Mouse (Mus musculus): Measurements from ENCODE around the gene Trmt61a. TPM values are rescaled to one million over a fixed set of nuclear protein-coding genes. Genes with fewer than 3 reads are reported as not detected.
"Not testable (repeated sequence)": the region's sequence is repeated elsewhere in the genome, so short reads cannot be mapped to it uniquely, and the experiment has no call there.

Trmt61a gene
- total RNA-seq, 2 experiments from 2014 or later = 15.6 to 17.5 TPM

GRCm38 (mm10) chr12:111694880-111695804, 17.2 kb downstream of the Trmt61a start:
- peak in 1 of 2 experiments; percentile 74 for DNase-seq (ENCODE audit: low spot score in 2 of 2)

- peak; percentile 78 to 79 for DNase-seq (ENCODE audit: low spot score in 2 of 2)
Measured at GRCm38 (mm10) chr12:111696239-111696638, 18.3 kb downstream of the Trmt61a start.

- no peak for DNase-seq (ENCODE audit: low spot score in 2 of 2)
Measured at GRCm38 (mm10) chr12:111697708-111698107, 19.8 kb downstream of the Trmt61a start.

- no peak for DNase-seq (ENCODE audit: low spot score in 2 of 2)
Measured at GRCm38 (mm10) chr12:111698346-111698913, 20.5 kb downstream of the Trmt61a start.

GRCm38 (mm10) chr12:111699542-111699941, 21.6 kb downstream of the Trmt61a start:
- DNase-seq (ENCODE audit: low spot score in 2 of 2) = no peak

DNA sequence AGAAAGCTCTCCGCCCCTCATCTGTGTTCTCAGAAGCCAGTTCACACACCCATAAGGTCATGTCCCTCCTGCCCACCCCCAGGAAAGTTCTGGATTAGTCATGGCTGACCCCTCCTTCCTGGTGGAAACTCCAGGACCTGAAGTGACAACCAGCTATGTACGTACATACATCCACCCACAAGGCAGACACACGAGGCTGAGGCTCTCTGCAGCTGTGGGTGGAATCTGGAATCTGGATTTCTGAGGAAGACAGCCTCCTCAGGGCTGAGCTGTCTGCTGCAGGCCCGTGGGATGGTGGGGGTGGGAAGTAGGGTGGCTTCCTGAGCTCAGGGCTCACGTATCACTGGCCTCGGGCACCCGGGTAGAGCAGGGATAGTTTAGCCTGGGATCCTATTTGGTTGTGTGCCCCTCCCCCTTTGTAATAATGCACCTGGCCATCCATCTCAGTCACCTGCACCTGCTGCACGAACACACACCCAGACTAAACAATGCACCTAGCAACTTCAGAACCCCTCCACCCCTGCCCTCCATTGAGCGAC, 23.1 kb downstream of the Trmt61a start:
- no peak for DNase-seq (ENCODE audit: low spot score in 2 of 2)

DNA sequence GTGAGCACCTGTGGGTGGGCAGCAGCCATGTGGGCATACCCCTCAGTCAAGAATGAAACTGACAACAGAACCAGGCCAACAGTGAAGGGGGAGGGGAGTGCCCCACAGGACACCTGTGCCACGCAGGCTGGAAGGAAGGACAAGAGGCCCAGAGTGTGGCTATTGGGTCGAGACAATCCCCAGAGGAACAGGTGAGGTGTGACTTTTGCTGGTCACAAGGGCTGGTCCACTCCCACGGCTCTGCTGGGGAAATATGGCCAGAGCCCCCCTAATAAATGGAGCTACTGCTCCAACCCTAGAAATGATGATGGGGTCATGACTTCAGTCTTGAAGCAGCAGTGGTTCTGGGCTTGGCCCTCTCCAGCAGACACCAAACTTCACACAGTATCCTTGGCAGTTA, 25.4 kb downstream of the Trmt61a start:
- DNase-seq (ENCODE audit: low spot score in 2 of 2) = no peak

DNA sequence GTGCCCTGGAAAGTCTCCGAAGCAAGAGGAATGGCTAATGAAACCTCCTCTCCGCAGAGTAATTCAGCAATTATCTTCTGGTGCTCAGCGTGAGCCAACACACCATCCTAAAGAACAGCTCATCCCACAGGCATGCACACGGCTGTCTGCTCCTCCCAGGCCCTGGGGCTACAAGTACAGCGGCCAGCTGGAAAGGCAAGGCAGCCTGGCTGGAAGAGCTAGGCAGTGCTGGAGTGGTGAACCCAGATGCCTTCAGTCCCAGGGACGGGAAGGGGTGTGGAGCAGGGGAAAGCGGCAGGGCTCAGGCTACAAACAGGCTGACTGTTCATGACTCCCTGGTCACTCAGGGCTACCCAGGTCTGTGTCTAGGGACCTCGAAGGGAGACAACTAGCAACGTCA, 26.7 kb downstream of the Trmt61a start:
- DNase-seq (ENCODE audit: low spot score in 2 of 2) = no peak

- no peak for DNase-seq (ENCODE audit: low spot score in 2 of 2)
Measured at GRCm38 (mm10) chr12:111705186-111705973, 27.5 kb downstream of the Trmt61a start.

- DNase-seq (ENCODE audit: low spot score in 2 of 2) = no peak
Measured at GRCm38 (mm10) chr12:111708181-111708580, 30.3 kb downstream of the Trmt61a start.

DNA sequence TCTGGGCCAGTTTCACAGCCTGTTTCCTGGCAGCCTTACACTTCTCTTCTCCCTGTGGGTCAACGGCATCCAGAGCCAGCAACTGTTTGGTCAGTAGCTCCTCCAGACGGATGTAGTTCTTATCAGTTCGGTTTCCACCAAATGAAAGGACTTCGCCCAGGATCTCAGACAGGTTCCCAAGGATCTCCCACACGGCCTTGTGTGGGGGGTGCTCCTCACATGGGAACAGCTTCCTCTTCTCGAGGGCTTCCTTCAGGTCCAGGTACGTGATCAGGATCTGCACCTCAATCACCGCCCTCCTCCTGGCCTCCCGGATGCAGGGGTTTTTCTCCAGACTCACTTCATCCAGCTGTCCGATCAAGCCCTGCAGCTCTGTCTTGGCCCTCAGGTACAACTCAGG, 32.2 kb downstream of the Trmt61a start:
- no peak for DNase-seq (ENCODE audit: low spot score in 2 of 2)

- DNase-seq (ENCODE audit: low spot score in 2 of 2) = no peak
Measured at GRCm38 (mm10) chr12:111712476-111712875, 34.6 kb downstream of the Trmt61a start.

DNA sequence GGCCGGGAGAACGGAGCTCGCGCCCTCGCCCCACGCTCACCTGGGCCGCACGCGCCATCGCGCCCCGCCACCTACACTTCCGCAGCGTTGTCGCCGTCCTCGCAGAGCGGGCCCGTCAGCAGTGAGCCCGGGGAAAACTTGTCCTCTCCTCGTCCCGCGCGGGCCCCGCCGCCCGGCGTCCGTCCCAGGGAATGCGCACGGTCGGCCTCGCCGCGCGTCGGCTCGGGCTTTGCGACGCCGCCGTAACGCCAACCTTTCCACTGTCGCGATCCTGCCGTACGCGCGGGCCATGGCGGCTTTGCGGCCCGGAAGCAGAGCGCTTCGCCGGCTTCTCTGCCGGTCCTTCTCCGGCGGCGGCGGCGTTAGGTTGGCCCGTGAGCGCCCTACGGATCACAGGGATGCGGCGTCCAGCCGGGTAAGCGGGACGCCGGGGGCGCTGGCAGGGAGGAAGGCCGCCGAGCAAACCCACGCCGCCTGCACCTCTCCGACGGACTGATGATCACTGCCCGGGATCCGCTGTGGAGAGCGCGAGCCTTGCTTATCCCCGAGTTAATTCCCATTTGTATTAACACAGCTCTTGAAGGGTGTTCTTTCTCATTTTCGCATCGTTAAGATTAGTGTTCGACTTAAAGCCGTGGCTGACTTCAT, 35.2 kb downstream of the Trmt61a start, which contains the start of the genes Bag5 and Apopt1:
Gene Bag5 (minus strand): TSS at position 254 of the 648 bp plus-strand sequence.
Gene Apopt1 (plus strand): TSS at position 258 of the 648 bp plus-strand sequence.
- peak; percentile 89 to 93 for DNase-seq (ENCODE audit: low spot score in 2 of 2)

- DNase-seq (ENCODE audit: low spot score in 2 of 2) = not testable (repeated sequence)
Measured at GRCm38 (mm10) chr12:111713880-111714279, 36.0 kb downstream of the Trmt61a start.

GRCm38 (mm10) chr12:111716505-111716904, 38.6 kb downstream of the Trmt61a start:
- no peak for DNase-seq (ENCODE audit: low spot score in 2 of 2)

GRCm38 (mm10) chr12:111718656-111719055, 40.8 kb downstream of the Trmt61a start:
- no peak for DNase-seq (ENCODE audit: low spot score in 2 of 2)

GRCm38 (mm10) chr12:111720222-111720621, 42.3 kb downstream of the Trmt61a start:
- DNase-seq (ENCODE audit: low spot score in 2 of 2) = no peak

GRCm38 (mm10) chr12:111722654-111723053, 44.7 kb downstream of the Trmt61a start:
- DNase-seq (ENCODE audit: low spot score in 2 of 2) = peak; percentile 37 to 54

DNA sequence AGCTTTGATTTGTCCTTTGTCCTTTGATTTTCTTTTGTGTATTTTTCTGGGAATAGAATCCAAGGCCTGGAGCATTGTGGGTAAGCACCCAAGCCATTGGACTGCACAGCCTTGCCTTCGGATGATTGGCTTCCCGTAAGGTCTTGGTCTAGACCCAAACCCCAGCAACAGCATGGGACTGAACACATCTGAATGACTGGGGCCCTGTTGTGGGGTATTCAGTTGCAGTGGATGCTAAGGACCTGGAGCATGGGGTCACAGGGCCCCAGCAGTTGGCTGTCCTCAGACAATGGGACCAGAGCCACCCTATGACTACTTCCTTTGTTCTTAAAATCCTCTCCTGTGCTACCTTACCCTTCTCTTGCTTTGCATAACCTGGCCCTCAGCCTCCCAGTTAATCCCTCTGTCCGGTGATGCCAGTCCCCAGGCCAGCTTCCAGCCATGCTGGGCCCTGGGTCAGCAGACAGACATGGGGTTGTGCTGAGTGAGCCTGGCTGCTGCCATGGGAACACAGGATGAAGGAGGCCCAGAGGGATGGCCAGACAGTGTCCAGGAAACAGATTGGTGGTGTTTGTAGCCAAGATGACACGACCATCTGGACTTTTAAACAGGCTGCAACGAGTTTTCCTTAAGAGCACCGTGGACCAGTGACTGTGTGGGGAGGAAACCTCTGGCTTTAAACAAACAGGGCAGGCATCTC, 46.9 kb downstream of the Trmt61a start:
- peak in 1 of 2 experiments; percentile 21 for DNase-seq (ENCODE audit: low spot score in 2 of 2)

Data from layer of hippocampus, postnatal 14 days (tissue).